Mouse (Mus musculus) skeletal muscle tissue, adult 2 months (tissue): ENCODE data around the gene Pitpnm3.

Experiments used
- DNase-seq: peaks from one replicate; pipeline ENCODE4 v3.0.0-alpha.2; 2012; ENCODE audit warnings: low read depth, low spot score

Gene Pitpnm3

DNA sequence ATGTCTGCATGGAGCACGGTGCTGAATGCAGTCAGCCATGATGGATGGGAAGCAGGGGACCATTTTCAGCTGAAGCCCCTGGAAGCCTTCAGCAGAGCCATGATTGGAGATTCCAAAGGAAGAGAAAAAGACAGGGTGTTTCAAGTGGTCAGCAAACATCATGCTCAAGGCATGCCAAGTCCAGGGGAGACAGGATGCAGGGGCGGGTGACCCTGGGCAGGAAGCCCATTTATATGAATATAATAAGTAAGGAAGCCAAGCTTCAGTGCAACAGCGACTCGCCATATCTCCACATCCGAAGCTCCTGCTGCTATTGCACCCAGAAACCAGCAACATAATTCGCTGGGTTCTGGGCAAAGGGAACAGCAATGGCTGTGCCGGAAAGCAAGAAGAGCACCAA, 41.1 kb downstream of the Pitpnm3 start:
- no peak for DNase-seq

DNA sequence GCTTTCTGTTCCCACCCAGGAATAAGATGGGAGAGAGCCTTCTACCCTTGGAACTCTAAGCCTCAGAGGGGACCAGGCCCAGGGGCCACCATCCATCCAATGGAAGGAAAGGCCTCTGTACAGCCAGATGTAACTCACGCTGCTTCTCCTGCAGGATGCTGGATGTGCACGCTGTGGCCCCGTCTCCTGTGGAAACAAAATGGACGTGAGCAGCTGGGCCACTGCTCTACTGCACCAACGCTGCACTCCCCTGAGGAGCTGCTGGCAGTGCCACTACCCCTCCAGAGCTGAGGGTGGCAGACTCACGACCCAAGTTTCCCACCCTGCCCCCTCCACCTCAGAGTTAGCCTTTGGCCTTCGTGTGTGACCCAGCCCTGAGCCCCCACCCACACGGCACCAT, 43.2 kb downstream of the Pitpnm3 start:
- DNase-seq, result no peak

DNA sequence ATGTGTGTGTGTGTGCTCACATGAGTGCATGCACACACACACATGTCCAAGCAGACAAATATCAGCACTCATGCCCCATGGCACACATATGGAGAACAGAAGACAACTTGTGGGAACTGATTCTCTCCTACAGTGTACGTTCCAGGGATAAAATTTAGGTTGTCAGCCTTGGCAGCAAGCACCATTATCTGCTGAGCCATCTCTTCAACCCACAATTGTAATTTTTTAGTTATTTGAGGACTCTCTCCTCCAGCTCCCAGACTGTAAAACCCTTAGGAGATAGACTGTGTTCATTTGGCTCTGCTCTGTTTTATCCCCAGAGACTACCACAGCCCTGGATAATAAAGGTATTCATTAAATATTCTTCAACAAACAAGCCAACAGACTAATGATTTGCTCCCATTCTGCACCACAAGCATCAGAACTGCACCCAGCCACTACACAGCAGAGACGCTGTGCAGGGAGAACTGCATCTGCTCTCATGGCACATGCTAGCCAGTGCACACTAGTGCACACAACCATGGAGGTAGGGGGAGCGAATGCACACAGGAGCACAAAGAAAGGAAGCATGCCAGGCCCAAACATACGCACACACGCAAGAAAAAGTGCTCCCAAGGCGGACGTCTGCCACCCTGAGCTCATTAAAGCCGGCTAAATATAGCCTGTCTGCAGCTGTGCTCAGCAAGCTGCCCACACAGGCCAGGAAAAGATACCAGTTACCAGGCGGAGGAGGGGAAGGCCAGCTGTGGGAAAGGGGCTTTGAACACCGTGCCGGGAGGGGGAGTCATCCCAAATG, 49.1 kb downstream of the Pitpnm3 start:
- peak; percentile 70 for DNase-seq

DNA sequence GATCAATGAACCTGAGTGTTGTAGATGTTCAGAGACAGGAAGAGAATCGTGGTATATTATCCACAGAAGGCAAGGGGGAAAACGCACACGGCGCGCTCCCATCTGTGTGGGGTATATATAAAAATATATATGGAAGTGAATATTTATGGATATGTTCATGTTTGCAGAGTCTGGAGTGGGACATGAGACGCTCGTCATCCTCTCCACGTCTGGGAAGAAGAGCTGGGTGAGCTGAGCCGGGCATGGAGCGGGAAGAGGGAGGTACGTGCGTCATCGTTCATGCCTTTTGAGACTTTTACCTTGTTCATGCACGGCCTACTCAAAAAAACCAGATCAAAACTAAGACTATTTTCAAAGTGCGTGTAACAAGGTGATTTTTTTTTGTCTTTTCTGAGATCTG, 51.2 kb downstream of the Pitpnm3 start:
- no peak for DNase-seq

DNA sequence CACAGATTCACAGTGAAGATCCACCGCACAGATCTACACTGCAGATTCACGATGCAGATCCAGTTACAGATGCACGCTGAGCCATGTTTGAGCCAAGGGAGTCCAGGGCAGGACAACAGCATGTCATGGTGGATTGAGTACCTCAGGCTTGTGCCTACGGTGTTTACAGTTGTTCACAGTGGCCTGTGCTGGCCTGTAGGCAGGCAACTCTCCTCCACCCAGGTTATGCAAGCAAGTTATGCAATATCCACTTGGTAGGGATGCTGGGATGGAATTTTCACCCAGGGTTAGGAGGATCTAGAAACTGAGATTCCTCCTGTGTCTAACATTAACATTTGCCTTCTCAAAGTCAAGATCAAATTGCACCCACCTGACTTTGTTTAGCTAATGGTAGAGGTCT, 53.0 kb downstream of the Pitpnm3 start:
- no peak for DNase-seq

DNA sequence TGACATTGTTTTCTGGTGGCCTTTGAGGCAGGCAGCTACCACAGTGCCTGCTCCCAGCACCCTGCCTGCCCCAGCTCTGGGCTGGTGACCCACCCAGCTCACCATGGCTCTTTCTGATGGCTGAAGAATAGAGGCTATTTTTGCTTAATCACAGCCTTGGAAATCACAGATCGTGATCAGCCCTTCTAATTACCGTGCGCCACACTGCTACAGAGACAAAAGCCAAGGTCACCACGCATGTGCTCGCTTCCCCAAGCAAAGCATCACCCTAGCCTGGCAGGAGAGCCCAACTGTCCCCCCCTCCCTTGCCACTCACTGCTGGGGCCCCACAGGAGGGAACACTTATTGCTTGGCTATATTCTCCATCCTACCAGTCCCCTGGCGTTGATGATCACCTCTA, 55.1 kb downstream of the Pitpnm3 start:
- no peak for DNase-seq

DNA sequence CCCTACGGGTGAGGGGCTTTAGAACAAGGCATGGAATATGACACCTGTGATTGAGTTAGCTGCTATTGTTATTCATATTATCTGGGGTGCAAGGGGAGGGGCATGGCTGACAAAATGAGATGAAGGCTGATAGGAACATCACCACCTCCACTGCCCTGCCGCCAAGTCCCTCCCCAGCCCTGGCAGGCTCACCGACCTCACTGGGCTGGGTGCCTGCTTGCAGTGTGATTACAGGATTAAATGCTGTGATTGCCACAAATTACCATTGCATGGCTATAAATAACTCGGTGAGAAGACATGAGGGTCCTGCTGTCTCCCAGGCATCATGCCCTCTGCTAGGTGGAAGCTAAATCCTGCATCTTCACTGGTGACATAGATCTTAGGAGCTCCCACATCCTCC, 56.9 kb downstream of the Pitpnm3 start:
- no peak for DNase-seq

DNA sequence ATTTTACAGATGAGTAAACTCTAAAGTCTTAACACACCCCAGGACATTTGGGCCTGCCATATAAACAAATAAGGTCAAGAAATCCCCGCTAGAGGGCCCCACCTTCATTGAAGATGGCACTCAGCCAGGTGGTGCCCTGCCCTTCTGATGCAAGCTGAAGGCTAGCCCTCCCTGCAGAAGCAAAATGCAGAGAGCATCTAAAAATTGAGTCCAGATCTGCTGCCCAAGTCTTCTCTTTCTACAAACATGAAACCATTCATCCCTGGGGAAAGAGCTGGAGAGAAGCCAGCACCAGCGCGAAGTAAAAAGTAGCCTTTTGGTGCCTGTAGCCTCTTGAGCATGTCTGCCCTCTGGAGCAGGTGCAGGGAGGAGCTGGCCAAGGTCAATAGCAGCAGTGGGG, 57.5 kb downstream of the Pitpnm3 start:
- no peak for DNase-seq

DNA sequence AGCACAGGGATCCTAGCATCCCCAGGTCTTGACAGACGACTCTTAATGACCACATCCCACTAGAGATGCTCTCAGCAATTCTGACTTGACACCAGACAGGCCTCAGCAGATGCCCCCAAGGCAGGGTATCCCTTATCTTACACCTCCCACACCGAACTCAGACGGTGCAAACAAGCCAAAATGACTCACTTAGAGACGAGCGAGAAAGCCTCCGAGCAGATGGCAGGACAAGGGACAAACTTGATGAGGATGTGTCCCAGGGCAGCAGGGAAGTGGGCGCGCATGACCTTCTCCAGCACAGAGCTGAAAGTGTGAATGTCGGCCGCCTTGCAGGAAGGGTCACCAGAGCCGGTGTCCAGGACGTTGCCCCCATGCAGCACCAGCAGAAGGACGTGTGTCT, 61.3 kb downstream of the Pitpnm3 start:
- no peak for DNase-seq

DNA sequence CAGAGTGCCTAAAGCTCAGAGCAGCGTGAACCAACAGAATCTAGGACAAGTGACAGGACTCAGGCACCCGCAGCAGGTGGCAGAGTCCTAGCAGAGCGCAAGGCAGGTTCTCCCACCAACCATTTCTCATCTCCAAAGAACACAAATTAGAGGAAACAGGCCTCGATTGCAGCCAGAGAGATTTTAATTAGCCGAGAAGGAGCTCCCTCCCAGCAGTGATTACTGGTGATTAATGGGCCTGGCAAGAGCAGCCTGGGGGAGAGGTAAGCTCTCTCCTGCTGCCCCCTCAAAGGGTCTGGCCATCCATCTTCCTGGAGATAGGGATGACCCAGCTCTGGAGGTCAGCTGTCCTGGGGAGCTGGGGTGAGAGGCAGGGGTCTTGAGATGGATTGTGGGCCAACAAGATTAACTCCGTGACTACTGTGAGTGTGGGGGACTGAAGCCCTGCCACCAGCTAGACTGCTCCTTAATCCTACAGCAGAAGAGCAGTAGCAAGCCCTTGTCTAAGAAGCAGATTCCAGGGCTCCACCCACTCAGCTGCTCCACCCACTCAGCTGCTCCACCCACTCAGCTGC, 63.2 kb downstream of the Pitpnm3 start:
- no peak for DNase-seq

DNA sequence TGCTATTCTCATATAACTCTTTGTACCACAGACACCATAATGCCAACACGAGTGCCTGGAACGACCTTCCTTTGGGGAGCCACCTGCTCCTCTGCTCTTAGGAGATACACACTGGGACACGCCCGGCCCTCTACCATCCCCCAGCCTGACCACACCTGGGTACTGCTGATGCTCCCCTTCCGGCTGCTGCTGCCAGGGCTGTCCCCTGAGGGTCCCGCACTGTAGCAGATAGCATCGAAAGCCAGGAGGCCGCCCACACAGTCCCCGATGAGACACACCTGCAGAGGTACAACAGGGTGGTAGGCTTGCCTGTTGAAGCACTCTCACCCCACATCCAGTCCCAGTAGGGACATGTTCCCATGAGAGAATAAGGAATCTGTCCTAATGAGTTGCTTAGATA, 64.8 kb downstream of the Pitpnm3 start:
- DNase-seq, result no peak

DNA sequence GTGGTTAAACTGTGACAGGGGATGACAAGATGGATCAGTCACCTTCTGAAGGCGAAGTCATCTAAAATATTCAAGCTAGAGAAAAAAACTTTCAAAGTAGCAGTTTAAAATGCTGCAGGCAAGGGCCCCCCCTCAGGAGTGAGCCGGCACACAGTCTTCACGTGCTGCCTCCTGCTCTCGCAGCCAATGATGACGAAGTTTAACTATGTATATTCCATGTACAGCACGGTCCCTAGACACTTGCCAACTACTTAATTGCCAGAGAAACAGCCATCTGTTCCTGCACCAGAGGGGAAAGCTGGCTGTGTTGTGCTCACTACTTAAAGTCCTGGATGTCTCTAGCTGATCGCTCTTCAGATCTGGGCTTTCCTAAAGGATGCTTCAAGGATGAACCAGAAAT, 67.6 kb downstream of the Pitpnm3 start:
- DNase-seq, result no peak

DNA sequence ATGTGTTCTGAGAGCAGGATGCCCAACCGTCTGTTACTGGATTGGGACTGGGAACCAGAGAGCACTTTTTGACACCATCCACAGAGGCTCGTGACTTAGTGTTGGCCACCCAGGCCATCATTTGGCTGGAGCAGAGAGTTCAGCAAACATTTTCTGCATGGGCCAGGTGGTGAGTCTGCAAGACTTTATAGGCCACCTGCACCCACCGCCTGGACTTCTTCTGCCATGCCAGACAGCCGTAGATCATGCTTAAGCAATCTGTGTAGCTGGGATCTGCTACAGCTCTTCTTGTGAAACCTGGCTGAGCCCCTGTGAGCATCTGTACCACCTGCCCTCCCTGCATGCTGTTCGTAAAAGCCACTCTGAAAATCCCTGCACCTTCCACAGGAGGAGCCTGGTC, 68.3 kb downstream of the Pitpnm3 start:
- no peak for DNase-seq

DNA sequence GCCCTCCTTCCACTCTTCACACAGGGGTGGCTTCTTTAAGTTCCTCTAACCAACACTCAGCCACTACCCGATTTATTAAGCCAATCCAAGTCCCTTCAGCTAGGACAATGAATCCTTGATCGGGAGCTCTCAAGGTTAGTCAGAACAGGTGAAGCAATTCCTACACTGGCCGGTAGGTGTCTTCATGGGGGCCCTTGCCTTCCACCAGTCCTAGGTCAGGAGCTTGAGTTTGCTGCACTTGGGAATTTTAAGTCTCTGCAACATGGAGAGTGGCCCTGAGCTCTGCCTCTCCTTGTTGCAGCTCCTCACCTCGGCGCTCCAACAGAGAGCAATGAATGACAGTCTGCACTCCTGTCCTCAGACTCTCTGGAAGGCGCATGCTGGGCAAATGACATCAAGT, 69.2 kb downstream of the Pitpnm3 start:
- DNase-seq, result no peak

DNA sequence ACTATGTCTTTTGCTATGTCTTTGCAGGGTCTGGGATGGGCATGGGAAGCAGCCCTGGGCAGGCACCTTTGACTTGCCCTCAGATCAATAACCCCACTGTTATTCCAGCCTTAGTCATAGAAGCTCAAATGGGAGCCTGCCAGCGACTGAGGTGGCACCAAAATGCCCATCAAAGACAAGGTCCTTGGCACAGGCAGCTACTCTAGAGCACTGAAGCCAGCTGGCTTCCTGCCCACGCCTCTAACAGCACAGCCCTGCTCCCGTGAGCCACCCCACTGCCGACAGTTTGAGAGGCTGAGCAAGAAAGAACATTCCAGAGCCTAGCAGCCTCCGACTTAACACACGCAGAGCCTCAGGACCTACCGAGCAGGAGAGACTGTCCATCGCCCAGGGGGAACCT, 70.5 kb downstream of the Pitpnm3 start:
- peak; percentile 24 for DNase-seq

DNA sequence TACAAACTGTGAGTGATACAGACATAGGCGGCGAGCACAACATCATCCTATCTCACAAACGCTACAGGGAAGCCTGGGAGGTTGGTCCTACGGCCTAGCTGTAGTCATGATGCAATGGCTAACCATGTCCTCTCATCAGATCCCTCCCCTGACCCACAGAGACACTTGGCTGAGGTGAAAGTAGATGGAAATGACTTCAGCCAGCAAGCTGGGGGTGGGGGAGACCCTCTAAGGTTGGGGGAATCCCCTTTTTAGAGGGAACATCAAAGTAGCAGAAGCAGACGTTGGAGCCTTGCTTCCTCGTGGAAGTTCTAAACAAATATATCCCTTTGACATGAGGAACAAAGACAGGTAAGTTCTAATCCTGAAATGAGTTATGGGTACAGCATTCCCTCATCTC, 71.2 kb downstream of the Pitpnm3 start:
- DNase-seq, result no peak

DNA sequence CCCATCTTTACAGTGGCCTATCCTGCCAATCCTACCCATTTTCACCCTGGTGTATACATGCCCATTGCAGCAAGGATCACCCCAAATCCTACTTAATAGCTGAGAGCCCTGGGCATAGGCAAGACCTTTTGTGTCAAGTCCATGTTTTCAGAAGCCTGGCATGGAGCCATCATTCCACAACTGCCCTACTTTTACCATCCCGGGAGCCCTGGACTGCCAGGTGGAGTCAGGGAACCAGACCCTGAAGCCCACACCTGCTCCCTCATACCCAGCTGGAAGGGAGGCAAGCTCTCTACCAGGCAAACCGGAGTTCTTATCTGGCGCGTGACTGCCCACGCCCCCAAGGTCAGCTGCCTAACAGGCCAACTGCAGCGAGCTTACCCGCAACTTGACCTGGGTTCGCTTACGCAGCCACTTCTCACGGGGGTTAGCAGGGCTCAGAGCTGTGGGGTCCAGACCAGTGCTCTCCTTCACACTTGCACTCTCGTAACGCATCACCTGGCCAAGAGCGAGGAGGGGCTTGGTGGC, 74.4 kb downstream of the Pitpnm3 start:
- DNase-seq, result no peak

DNA sequence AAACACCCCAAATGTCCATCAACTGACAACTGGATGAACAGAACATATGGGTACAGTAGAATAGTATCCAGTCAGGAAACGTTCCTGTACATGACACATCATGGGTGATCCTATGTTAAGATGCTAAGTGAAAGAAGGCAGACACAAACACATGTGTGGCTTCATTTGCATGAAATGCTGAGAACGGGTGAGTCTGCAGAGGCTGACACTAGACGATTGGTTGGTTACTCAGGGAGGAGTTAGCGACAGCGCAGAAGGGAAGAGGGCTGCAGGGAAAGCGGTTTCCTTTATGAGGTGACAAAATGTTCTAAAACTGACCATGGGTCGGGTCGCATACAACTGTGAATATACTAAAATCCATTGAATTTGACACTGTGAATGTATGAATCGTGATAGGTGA, 75.2 kb downstream of the Pitpnm3 start:
- DNase-seq, result no peak

DNA sequence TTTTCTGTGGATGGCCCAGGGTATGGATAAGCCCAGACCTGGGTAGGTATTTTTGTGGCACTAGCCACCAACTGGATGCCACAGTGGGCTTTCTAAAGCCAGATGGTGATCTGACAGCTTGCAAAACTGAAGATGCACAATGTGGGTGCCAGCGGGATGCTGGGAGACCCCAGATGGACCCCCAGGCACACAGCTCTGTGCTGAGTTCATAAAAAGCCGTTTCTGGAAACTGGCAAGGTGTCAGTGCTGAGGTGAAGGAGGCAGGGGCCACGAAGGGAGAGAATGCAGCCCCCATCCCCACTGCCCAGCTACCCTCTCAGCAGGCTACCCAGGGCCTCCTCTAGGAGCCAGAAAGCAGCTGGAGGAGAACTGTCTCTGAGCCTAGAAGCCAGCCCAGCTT, 78.4 kb downstream of the Pitpnm3 start:
- no peak for DNase-seq

DNA sequence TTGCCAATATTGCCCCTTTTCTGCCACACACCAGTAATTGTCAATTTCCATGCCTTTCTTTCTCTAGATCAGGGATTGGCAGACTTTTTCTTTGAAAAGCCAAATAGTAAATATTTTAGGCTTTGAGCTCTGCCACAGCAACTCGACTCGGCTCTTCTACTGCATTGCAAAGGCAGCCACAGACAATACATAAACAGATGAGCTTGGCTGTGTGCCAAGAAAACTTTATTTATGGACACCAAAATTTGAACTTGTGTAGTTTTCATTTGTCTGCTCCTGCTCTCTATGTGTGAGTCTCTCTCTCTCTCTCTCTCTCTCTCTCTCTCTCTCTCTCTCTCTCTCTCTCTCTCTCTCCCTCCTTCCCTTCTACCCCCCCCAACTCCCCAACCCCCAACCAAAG, 80.4 kb downstream of the Pitpnm3 start:
- DNase-seq, result no peak

DNA sequence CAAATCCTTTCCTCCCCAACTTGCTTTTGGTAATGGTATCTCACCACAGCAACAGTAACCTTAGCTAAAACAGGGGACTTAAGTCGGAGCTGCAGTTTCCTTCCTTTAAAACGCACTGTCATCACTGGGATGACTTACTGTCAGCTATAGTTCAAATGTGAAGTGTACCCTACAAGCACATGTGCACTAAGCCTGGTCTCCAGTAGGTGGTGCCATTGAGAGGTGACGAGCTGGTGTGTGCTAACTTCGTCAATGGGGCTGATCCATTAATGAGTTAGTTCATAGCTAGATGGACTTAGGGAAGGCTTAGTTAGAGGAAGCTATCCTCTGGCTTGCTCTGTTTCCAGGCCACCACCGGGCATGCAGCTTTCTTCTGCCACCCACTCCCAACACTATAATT, 82.9 kb downstream of the Pitpnm3 start:
- peak; percentile 51 for DNase-seq

DNA sequence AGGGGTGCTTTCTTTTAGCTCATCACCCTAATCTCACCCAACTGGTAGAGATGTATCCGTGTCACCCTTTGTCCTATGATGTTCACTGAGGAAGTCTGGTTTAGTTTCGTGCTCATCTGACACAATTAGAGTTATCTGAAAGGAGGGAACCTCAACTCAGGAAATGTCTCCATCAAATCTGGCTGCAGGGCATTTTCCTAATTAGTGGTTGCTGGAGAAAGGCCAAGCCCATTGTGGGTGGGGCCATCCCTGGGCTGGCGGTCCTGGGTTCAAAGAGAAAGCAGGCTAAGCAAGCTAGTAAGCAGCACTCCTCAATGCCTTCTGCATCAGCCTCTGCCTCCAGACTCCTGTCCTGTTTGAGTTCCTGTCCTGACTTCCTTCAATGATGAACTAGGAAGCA, 83.4 kb downstream of the Pitpnm3 start:
- DNase-seq, result no peak
